Mouse (Mus musculus): ENCODE data around the gene Hcst.

Hcst gene

GRCm38 (mm10) chr7:30373501-30373962 is 46.1 kb downstream of the Hcst start:
- peak; percentile 93 for DNase-seq (ENCODE audit: low spot score in 2 of 2)

All from frontal cortex, postnatal 10 days (tissue).